Comparison of ENCODE assay signal across 8 mouse cellular contexts in genomic region chrX:134601380-134602120, GRCm38 (mm10). TPM values are rescaled to one million over a fixed set of nuclear protein-coding genes. Genes with fewer than 3 reads are reported as not detected.
DNase-seq lines count a peak whose midpoint lies in the region; ATAC-seq and TF ChIP-seq lines count a peak whose summit lies in the region.

No protein-coding gene starts in this region.

- peak overlapping the region; percentile 59 for H3K9ac ChIP-seq in lung, embryonic 14.5 days
- H3K9ac ChIP-seq in forebrain, embryonic 13.5 days: peak overlapping the region; percentile 65
- H3K9ac ChIP-seq in liver, embryonic 11.5 days (ENCODE audit: low read depth, low read length): peak overlapping the region; percentile 71

- H3K4me1 ChIP-seq in lung, embryonic 14.5 days (ENCODE audit: insufficient read depth): 0 out of 2 replicates have a peak, but pooled peaks cover 2% of the 10 kb centered on the region
- peaks cover 24% of the 10 kb centered on the region for H3K4me1 ChIP-seq in forebrain, embryonic 13.5 days
- no peaks in the 10 kb centered on the region for H3K4me1 ChIP-seq in liver, embryonic 11.5 days (replicated peaks; ENCODE audit: control insufficient read depth, insufficient read depth, low read length)

- H3K4me3 ChIP-seq in lung, embryonic 14.5 days (ENCODE audit: low read depth, low read length): peak overlapping the region; percentile 53
- H3K4me3 ChIP-seq in forebrain, embryonic 13.5 days: peak overlapping the region; percentile 53
- peak overlapping the region; percentile 62 for H3K4me3 ChIP-seq in liver, embryonic 11.5 days (ENCODE audit: low read depth, low read length)

- peak; percentile 57 for DNase-seq in lung, embryonic 14.5 days
- no peak for DNase-seq in lung, postnatal 25 days (ENCODE audit: low spot score)
- DNase-seq in T-cell, adult 2 months (ENCODE audit: low spot score): peak; percentile 24
- no peak for DNase-seq in liver, embryonic 11.5 days (ENCODE audit: low spot score)
- DNase-seq in splenic B cell, adult 2 months (ENCODE audit: low read depth, low spot score): peak; percentile 64
- DNase-seq in B cell, adult 2 months: no peak
- DNase-seq in thymus, postnatal 36 days: no peak

- peak; percentile 89 for ATAC-seq in lung, embryonic 14.5 days (ENCODE audit: insufficient read depth)
- peak; percentile 83 for ATAC-seq in forebrain, embryonic 13.5 days
- ATAC-seq in liver, embryonic 11.5 days (replicated peaks; ENCODE audit: low FRiP score): peak; percentile 79

- peak overlapping the region; percentile 60 for H3K4me2 ChIP-seq in lung, embryonic 14.5 days
- H3K4me2 ChIP-seq in forebrain, embryonic 13.5 days: peak overlapping the region; percentile 61
- peak overlapping the region; percentile 63 for H3K4me2 ChIP-seq in liver, embryonic 11.5 days

- TF ChIP-seq CTCF in lung, embryonic 14.5 days (IDR thresholded peaks at IDR 0.05; ENCODE audit: low read depth): 0 out of 2 replicates have a peak, but pooled peaks have one; percentile 0

- peak overlapping the region; percentile 90 for H3K27ac ChIP-seq in lung, embryonic 14.5 days (ENCODE audit: low read depth)
- peak overlapping the region; percentile 90 for H3K27ac ChIP-seq in forebrain, embryonic 13.5 days
- H3K27ac ChIP-seq in liver, embryonic 11.5 days (ENCODE audit: low read depth, low read length): peak overlapping the region; percentile 63

- peaks cover 7% of the 10 kb centered on the region; the same call in 1 of the 2 replicates for H3K36me3 ChIP-seq in lung, embryonic 14.5 days (ENCODE audit: insufficient read depth)
- no peaks in the 10 kb centered on the region for H3K36me3 ChIP-seq in forebrain, embryonic 13.5 days (ENCODE audit: poor library complexity, severe bottlenecking)
- no peaks in the 10 kb centered on the region for H3K36me3 ChIP-seq in liver, embryonic 11.5 days (ENCODE audit: control insufficient read depth, insufficient read depth, low read length)
- H3K36me3 ChIP-seq in splenic B cell, adult 2 months (ENCODE audit: control insufficient read depth, insufficient read depth, low read length, poor library complexity, severe bottlenecking): no peaks in the 10 kb centered on the region

- no peaks in the 10 kb centered on the region for H3K27me3 ChIP-seq in lung, embryonic 14.5 days (ENCODE audit: insufficient read depth, low read length)
- H3K27me3 ChIP-seq in forebrain, embryonic 13.5 days: no peaks in the 10 kb centered on the region
- no peaks in the 10 kb centered on the region for H3K27me3 ChIP-seq in liver, embryonic 11.5 days (replicated peaks; ENCODE audit: control insufficient read depth, insufficient read depth, low read length)
- no peaks in the 10 kb centered on the region for H3K27me3 ChIP-seq in splenic B cell, adult 2 months (ENCODE audit: control insufficient read depth, insufficient read depth, low read length, poor library complexity, severe bottlenecking)

- WGBS in lung, embryonic 14.5 days: 12% methylated on average over 39 of the region's 43 CpGs
- WGBS in forebrain, embryonic 13.5 days: 16% methylated on average over 34 of the region's 43 CpGs
- 16% methylated on average over 41 of the region's 43 CpGs for WGBS in liver, embryonic 11.5 days

- no peaks in the 10 kb centered on the region for H3K9me3 ChIP-seq in lung, embryonic 14.5 days (ENCODE audit: low read depth, low read length)
- no peaks in the 10 kb centered on the region for H3K9me3 ChIP-seq in forebrain, embryonic 13.5 days (replicated peaks)
- H3K9me3 ChIP-seq in liver, embryonic 11.5 days (ENCODE audit: control insufficient read depth, low read length): no peaks in the 10 kb centered on the region

RNA-seq across cellular contexts. Expression of gene Hnrnph2, which starts 0.6 kb away (rescaled TPM):
- 112 TPM in 2 replicates for polyA plus RNA-seq in lung, embryonic 14.5 days (2014; fragmentation: Nextera tagmentation; extraction: Ambion mirVana)
- 204 and 206 TPM in 2 replicates for polyA plus RNA-seq in forebrain, embryonic 13.5 days (2015; fragmentation: Nextera tagmentation; extraction: Ambion mirVana)
- 134 and 153 TPM in 2 replicates for polyA plus RNA-seq in liver, embryonic 11.5 days (2014; fragmentation: Nextera tagmentation; extraction: Ambion mirVana)

RNA-seq across cellular contexts. Expression of gene Gla, which starts 0.6 kb away (rescaled TPM):
- polyA plus RNA-seq in lung, embryonic 14.5 days (2014; fragmentation: Nextera tagmentation; extraction: Ambion mirVana): 3.0 and 5.1 TPM in 2 replicates
- polyA plus RNA-seq in forebrain, embryonic 13.5 days (2015; fragmentation: Nextera tagmentation; extraction: Ambion mirVana): 3.6 and 4.2 TPM in 2 replicates
- polyA plus RNA-seq in liver, embryonic 11.5 days (2014; fragmentation: Nextera tagmentation; extraction: Ambion mirVana): 8.4 and 8.9 TPM in 2 replicates

RNA-seq across cellular contexts. Expression of gene Rpl36a, which starts 16.1 kb away (rescaled TPM):
- 491 and 582 TPM in 2 replicates for polyA plus RNA-seq in lung, embryonic 14.5 days (2014; fragmentation: Nextera tagmentation; extraction: Ambion mirVana)
- 264 and 325 TPM in 2 replicates for polyA plus RNA-seq in forebrain, embryonic 13.5 days (2015; fragmentation: Nextera tagmentation; extraction: Ambion mirVana)
- 539 and 608 TPM in 2 replicates for polyA plus RNA-seq in liver, embryonic 11.5 days (2014; fragmentation: Nextera tagmentation; extraction: Ambion mirVana)

RNA-seq across cellular contexts. Expression of gene Btk, which starts 18.2 kb away (rescaled TPM):
- 0.84 and 1.2 TPM in 2 replicates for polyA plus RNA-seq in lung, embryonic 14.5 days (2014; fragmentation: Nextera tagmentation; extraction: Ambion mirVana)
- polyA plus RNA-seq in forebrain, embryonic 13.5 days (2015; fragmentation: Nextera tagmentation; extraction: Ambion mirVana): 0.21 and 0.24 TPM in 2 replicates
- 40.2 and 43.5 TPM in 2 replicates for polyA plus RNA-seq in liver, embryonic 11.5 days (2014; fragmentation: Nextera tagmentation; extraction: Ambion mirVana)

RNA-seq across cellular contexts. Expression of gene Timm8a1, which starts 59.9 kb away (rescaled TPM):
- 81.8 and 88.5 TPM in 2 replicates for polyA plus RNA-seq in lung, embryonic 14.5 days (2014; fragmentation: Nextera tagmentation; extraction: Ambion mirVana)
- polyA plus RNA-seq in forebrain, embryonic 13.5 days (2015; fragmentation: Nextera tagmentation; extraction: Ambion mirVana): 56.7 and 60.7 TPM in 2 replicates
- 194 and 200 TPM in 2 replicates for polyA plus RNA-seq in liver, embryonic 11.5 days (2014; fragmentation: Nextera tagmentation; extraction: Ambion mirVana)

Comparison
In these comparisons a context has a peak if more than half of its experiments do, and no peak if none do; other contexts are left out.
1. DNase-seq: peak in lung, embryonic 14.5 days (single experiment), T-cell, adult 2 months (single experiment) and splenic B cell, adult 2 months (single experiment); none in lung, postnatal 25 days (single experiment), liver, embryonic 11.5 days (single experiment), B cell, adult 2 months (0 of 2) and thymus, postnatal 36 days (0 of 2).
2. Peak in every context shown above with its lines, with median percentiles within 50 percentile points of each other: ATAC-seq, H3K27ac ChIP-seq, H3K4me2 ChIP-seq, H3K4me3 ChIP-seq and H3K9ac ChIP-seq.